Mouse (Mus musculus) kidney, adult 2 months (tissue): ENCODE results near the gene Mtcl1.

Experiments
- CTCF ChIP-seq: fragments of 200-500 bp; conservative IDR thresholded peaks from 2 replicates; pipeline ENCODE4 v1.5.1; 2011; ENCODE audit warnings: low read depth, mild to moderate bottlenecking, control low read depth, low read length, moderate library complexity, mixed read lengths; ENCODE audit not compliant: insufficient read depth, insufficient read length
- POLR2A ChIP-seq: fragments of 200-500 bp; IDR thresholded peaks from one replicate; pipeline ENCODE4 v1.6.1; 2011; ENCODE audit warnings: low read depth, low read length, control low read depth

GRCm38 (mm10) chr17:66369777-66370176 is 79.8 kb downstream of the Mtcl1 start:
- TF ChIP-seq CTCF (no peak), POLR2A (no peak)
